Mouse (Mus musculus) limb, embryonic 12.5 days (tissue): ENCODE results near the gene Ugt1a8. TPM values are rescaled to one million over a fixed set of nuclear protein-coding genes. Genes with fewer than 3 reads are reported as not detected.

ENCODE experiments used
- ATAC-seq: fragments of 200-750 bp; cut with Nextera tagmentation; 2 replicates; pipeline ENCODE4 v1.8.0; 2017; ENCODE audit warnings: low read depth, moderate TSS enrichment; ENCODE audit not compliant: insufficient number of reproducible peaks, insufficient read depth, low FRiP score, low TSS enrichment
- H3K27ac ChIP-seq: fragments of 300-500 bp; sonication (generic); 2 replicates; pipeline ENCODE4 v1.5.1; 2016; ENCODE audit warnings: mild to moderate bottlenecking, moderate library complexity
- H3K27me3 ChIP-seq: fragments of 300-500 bp; sonication (generic); 2 replicates; pipeline ENCODE4 v1.6.1; 2016; ENCODE audit warnings: mild to moderate bottlenecking, moderate library complexity
- H3K36me3 ChIP-seq: fragments of 300-500 bp; sonication (generic); 2 replicates; pipeline ENCODE4 v1.6.1; 2016; ENCODE audit warnings: mild to moderate bottlenecking, moderate library complexity
- H3K4me1 ChIP-seq: fragments of 300-500 bp; sonication (generic); replicated peaks from 2 replicates; pipeline ENCODE4 v1.6.1; 2016
- H3K4me2 ChIP-seq: fragments of 300-500 bp; sonication (generic); 2 replicates; pipeline ENCODE4 v1.6.1; 2016; ENCODE audit warnings: mild to moderate bottlenecking, moderate library complexity
- H3K4me3 ChIP-seq: fragments of 300-500 bp; sonication (generic); replicated peaks from 2 replicates; pipeline ENCODE4 v1.5.1; 2016; ENCODE audit warnings: mild to moderate bottlenecking
- H3K9ac ChIP-seq: fragments of 300-500 bp; sonication (generic); replicated peaks from 2 replicates; pipeline ENCODE4 v1.6.1; 2016; ENCODE audit warnings: mild to moderate bottlenecking, moderate library complexity
- H3K9me3 ChIP-seq: fragments of 300-500 bp; sonication (generic); 2 replicates; pipeline ENCODE4 v1.6.1; 2016; ENCODE audit warnings: mild to moderate bottlenecking, moderate library complexity
- WGBS: fragments of 180-500 bp; shearing (Covaris S2); methylation state at CpG from one replicate; pipeline ENCODE4 v1.1.7; 2016; 5-methylcytosine and 5-hydroxymethylcytosine counted together
- polyA plus RNA-seq: library from polyadenylated mRNA; unstranded; fragments of >200 nt; fragmentation: Nextera tagmentation; extraction: Ambion mirVana; gene quantifications from 2 replicates; pipeline ENCODE4 v1.2.1, GENCODE M21; 2016

Ugt1a8 gene
- polyA plus RNA-seq, 1 experiment from 2014 or later, result not detected

- H3K27me3 ChIP-seq, result no peaks in the 10 kb centered on the region
- H3K27ac ChIP-seq, result no peak overlapping the region
- H3K4me1 ChIP-seq, result no peaks in the 10 kb centered on the region
- ATAC-seq, result no peak
- WGBS, result 77% methylated on average over 6 of the region's 6 CpGs
- H3K36me3 ChIP-seq, result no peaks in the 10 kb centered on the region
- no peak overlapping the region for H3K4me3 ChIP-seq
- H3K9ac ChIP-seq, result no peak overlapping the region
- H3K4me2 ChIP-seq, result no peak overlapping the region
- peaks cover 94% of the 10 kb centered on the region for H3K9me3 ChIP-seq
These were observed 158.3 kb downstream of the Ugt1a8 start for GRCm38 (mm10) chr1:88245881-88246280.

DNA sequence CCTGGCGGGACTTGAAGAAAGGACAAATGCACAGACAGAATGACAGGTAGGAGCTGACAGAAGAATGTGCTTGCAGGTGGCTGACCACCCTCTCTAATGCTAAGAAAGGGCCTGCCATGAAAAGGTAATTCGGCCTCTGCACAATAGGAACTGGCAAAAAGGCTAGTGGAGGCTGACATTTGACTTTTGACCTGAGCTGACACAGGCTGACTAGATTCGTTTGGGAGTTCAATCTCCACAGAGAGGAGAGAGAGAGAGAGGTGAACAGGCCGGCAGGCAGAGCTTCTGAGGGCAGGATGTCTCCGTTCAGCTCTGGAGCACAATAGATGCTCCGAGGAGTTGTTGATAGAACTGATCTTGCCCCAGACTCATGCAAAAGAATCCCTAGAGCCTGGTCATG is 158.8 kb downstream of the Ugt1a8 start:
- Histone ChIP-seq H3K27me3 (no peaks in the 10 kb centered on the region), H3K36me3 (no peaks in the 10 kb centered on the region), H3K9me3 (peaks cover 94% of the 10 kb centered on the region), H3K9ac (no peak overlapping the region), H3K27ac (no peak overlapping the region), H3K4me2 (no peak overlapping the region), H3K4me1 (no peaks in the 10 kb centered on the region), H3K4me3 (no peak overlapping the region)
- WGBS, result 53% methylated on average over 6 of the region's 6 CpGs
- no peak for ATAC-seq

GRCm38 (mm10) chr1:88247660-88248059 is 160.0 kb downstream of the Ugt1a8 start:
- no peak for ATAC-seq
- no peaks in the 10 kb centered on the region for H3K4me1 ChIP-seq

DNA sequence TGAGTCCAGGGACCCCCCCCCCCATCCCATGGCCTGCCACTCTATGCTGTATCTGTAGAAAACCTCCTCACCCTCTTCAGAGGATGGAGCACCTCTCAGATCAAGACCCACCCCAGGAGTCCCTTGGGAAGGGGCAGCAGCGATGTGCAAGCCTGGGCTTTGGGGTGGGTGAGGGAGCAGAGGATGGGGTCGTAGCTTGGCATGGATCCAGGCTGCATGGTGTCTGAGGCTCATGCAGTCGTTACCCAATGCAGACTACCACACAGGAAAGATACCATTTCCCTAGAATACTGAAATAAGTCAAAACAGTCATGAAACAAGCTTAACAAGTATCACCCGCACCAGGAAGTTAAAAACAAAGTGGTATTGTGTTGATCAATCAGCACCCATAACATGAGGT is 161.0 kb downstream of the Ugt1a8 start:
- no peak for ATAC-seq

More at GRCm38 (mm10) chr1:88247660-88248059, 160.0 kb downstream of the Ugt1a8 start:
- H3K4me3 ChIP-seq, result no peak overlapping the region
- H3K9me3 ChIP-seq, result peaks cover 96% of the 10 kb centered on the region
- H3K27ac ChIP-seq, result no peak overlapping the region
- no peak overlapping the region for H3K9ac ChIP-seq
- no peak overlapping the region for H3K4me2 ChIP-seq
- 58% methylated on average over 2 of the region's 2 CpGs for WGBS
- no peaks in the 10 kb centered on the region for H3K36me3 ChIP-seq
- no peaks in the 10 kb centered on the region for H3K27me3 ChIP-seq

DNA sequence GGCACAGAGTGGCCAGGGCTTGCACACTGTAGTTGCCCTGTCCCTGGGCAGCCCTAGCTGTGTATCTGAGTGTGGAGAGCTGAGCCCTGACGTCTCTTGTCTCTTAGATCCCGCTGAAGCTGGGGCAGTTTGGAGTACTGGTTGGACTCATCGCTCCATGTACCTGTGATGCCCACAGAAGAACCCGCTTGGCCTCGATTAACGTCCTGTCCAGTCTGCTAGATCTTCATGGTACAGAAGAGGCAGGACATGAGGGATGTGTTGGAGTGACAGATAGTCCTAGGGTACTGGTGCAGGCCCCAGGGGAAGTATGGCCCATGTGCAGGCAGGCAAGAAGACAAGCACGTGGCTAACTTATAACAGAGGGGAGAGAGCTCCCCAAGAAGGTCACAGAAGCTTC is 162.0 kb downstream of the Ugt1a8 start:
- no peaks in the 10 kb centered on the region for H3K4me1 ChIP-seq
- peaks cover 96% of the 10 kb centered on the region for H3K9me3 ChIP-seq
- no peak overlapping the region for H3K27ac ChIP-seq
- no peak overlapping the region for H3K4me2 ChIP-seq
- WGBS, result 75% methylated on average over 7 of the region's 7 CpGs
- no peaks in the 10 kb centered on the region for H3K36me3 ChIP-seq
- H3K27me3 ChIP-seq, result no peaks in the 10 kb centered on the region
- no peak overlapping the region for H3K4me3 ChIP-seq
- ATAC-seq, result no peak
- H3K9ac ChIP-seq, result no peak overlapping the region

More for the DNA sequence above, 161.0 kb downstream of the Ugt1a8 start:
- no peak overlapping the region for H3K9ac ChIP-seq
- H3K4me3 ChIP-seq, result no peak overlapping the region
- no peak overlapping the region for H3K4me2 ChIP-seq
- no peaks in the 10 kb centered on the region for H3K36me3 ChIP-seq
- WGBS, result 73% methylated on average over 4 of the region's 4 CpGs
- no peak overlapping the region for H3K27ac ChIP-seq
- H3K9me3 ChIP-seq, result peaks cover 96% of the 10 kb centered on the region
- H3K4me1 ChIP-seq, result no peaks in the 10 kb centered on the region
- H3K27me3 ChIP-seq, result no peaks in the 10 kb centered on the region

DNA sequence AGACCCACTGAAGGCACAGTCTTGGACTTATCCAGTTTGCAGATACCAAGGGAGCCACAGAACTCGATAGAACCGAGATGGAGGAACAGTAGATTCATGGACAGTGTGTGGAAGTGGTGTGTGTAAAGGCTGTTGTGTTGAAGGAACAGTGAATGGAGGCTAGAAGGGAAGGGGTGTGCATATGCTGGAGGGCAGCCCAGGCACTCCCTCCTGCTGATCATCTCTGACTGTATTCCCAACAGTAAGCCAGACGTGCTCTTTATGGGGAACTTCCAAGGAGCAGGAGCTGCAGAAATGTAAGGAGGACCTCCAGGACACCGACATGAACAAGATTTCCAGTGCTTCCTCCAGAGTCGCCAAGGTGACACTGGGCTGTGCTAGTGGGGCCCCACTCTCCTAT is 162.4 kb downstream of the Ugt1a8 start:
- no peak for ATAC-seq
- H3K27me3 ChIP-seq, result no peaks in the 10 kb centered on the region
- no peak overlapping the region for H3K9ac ChIP-seq
- no peak overlapping the region for H3K4me3 ChIP-seq
- H3K27ac ChIP-seq, result no peak overlapping the region
- H3K36me3 ChIP-seq, result no peaks in the 10 kb centered on the region
- H3K4me2 ChIP-seq, result no peak overlapping the region
- 81% methylated on average over 5 of the region's 5 CpGs for WGBS
- H3K9me3 ChIP-seq, result peaks cover 96% of the 10 kb centered on the region
- H3K4me1 ChIP-seq, result no peaks in the 10 kb centered on the region

DNA sequence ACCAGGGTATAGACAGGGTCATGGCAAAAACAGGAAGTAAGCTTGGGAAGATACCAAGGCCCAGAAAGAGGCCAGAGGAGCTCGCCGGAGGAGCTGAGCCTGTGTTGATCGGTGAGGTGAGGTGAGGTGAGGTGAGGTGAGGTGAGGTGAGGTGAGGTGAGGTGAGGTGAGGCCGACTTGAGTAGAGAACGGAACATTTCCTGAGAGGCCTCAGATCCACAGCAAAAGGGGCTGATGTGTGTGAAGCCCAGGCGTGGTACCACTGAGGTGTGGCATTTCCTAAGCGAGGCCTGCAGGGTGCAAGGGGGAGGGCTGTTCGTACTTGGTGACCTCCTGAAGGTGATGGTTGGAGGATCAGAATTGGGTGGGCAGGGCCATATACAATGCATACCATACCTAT is 165.5 kb downstream of the Ugt1a8 start:
- H3K27ac ChIP-seq, result no peak overlapping the region
- no peaks in the 10 kb centered on the region for H3K4me1 ChIP-seq
- no peak overlapping the region for H3K4me2 ChIP-seq
- H3K36me3 ChIP-seq, result no peaks in the 10 kb centered on the region
- H3K9me3 ChIP-seq, result peaks cover 96% of the 10 kb centered on the region
- ATAC-seq, result no peak
- 74% methylated on average over 8 of the region's 8 CpGs for WGBS
- H3K9ac ChIP-seq, result no peak overlapping the region
- no peaks in the 10 kb centered on the region for H3K27me3 ChIP-seq
- H3K4me3 ChIP-seq, result no peak overlapping the region

DNA sequence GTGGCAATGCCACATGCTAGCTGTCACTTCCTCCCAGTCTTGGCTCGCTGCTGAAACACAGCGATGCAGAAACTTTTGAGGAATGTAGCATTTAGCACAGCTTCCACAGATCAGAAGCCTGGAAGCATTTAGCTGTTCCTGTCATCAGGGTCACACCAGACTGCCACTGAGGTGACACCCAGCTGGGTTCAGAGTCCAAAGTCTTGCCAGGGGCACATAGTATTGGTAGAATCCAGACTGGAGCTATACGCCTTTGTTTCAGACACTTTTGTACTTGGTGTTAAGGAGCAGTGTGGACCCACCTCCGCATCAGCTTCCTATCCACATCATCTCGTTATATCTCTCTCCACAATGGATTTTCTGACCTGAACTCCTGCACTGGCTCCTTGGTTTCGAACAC is 165.9 kb downstream of the Ugt1a8 start:
- H3K4me3 ChIP-seq, result no peak overlapping the region
- H3K36me3 ChIP-seq, result no peaks in the 10 kb centered on the region
- H3K9me3 ChIP-seq, result peaks cover 94% of the 10 kb centered on the region
- no peak for ATAC-seq
- no peaks in the 10 kb centered on the region for H3K27me3 ChIP-seq
- no peak overlapping the region for H3K9ac ChIP-seq
- H3K27ac ChIP-seq, result no peak overlapping the region
- 71% methylated on average over 6 of the region's 6 CpGs for WGBS
- H3K4me2 ChIP-seq, result no peak overlapping the region
- H3K4me1 ChIP-seq, result no peaks in the 10 kb centered on the region

GRCm38 (mm10) chr1:88254793-88255465 is 167.3 kb downstream of the Ugt1a8 start:
- peaks cover 88% of the 10 kb centered on the region for H3K9me3 ChIP-seq
- WGBS, result 86% methylated on average over 12 of the region's 12 CpGs
- peaks cover 8% of the 10 kb centered on the region for H3K36me3 ChIP-seq
- no peak overlapping the region for H3K4me3 ChIP-seq
- H3K4me1 ChIP-seq, result no peaks in the 10 kb centered on the region
- no peak overlapping the region for H3K4me2 ChIP-seq
- ATAC-seq, result no peak
- no peak overlapping the region for H3K9ac ChIP-seq
- H3K27ac ChIP-seq, result no peak overlapping the region
- no peaks in the 10 kb centered on the region for H3K27me3 ChIP-seq

DNA sequence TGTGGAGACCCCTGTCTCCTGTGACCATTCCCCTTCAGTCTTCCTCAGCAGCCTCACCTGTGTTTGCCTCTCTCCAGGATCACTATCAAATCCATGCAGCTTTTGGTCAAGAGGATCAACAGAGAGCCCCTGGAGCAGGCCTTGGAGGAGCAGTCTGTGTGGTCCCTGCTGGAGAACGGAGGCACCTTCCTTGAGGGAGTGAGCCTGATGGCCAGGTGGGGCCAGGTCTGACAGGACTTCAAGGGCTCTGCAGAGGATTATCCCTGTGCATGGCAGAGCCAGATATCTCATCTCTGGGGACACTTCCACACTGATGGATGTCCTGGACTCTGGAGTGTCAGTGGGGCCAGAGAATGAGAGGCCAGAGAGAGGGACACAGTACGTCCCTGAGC is 167.8 kb downstream of the Ugt1a8 start:
- Histone ChIP-seq H3K36me3 (peaks cover 14% of the 10 kb centered on the region), H3K4me2 (no peak overlapping the region), H3K4me1 (0 out of 2 replicates have a peak, but pooled peaks cover 2% of the 10 kb centered on the region), H3K4me3 (no peak overlapping the region), H3K27ac (no peak overlapping the region), H3K9ac (no peak overlapping the region), H3K27me3 (no peaks in the 10 kb centered on the region), H3K9me3 (peaks cover 86% of the 10 kb centered on the region)
- ATAC-seq, result no peak
- 53% methylated on average over 2 of the region's 2 CpGs for WGBS

DNA sequence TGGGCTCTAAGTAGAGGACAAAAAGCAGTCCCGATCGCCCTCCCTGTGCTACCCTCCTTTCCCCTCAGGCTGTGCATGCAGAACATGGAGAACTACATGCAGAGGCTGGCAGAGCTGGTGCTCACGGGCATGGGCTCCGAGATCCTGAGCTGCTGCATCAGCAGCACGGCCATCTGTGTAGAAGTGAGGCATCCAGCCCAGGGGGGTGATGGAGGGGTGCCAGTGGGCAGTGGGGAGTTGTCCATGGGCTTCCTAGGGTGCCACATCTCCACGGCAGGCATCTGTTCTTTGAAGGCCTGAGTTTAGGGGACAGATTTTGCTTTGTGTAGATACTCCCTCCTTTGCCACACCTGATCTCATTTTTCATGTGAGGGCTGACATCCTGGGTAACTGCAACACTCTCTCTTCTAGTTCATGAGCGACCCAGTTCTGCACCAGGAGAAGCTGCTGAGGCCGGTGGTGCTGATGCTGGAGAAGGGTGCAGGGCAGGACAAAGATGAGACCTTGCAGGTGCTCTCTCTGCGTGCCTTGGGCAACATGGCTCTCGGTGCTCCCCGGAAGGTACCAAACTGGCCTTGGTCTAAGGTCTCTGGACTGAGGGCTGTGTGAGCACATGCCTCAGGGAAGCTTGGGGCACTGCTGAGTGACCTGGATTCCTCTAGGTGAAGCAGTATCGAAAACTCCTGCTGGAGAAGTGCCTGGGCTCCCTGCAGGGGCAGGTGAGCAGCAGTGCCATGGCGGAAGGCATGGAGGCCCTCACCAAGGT is 168.6 kb downstream of the Ugt1a8 start:
- Histone ChIP-seq H3K9me3 (peaks cover 85% of the 10 kb centered on the region), H3K4me2 (no peak overlapping the region)
- 80% methylated on average over 13 of the region's 13 CpGs for WGBS

More for the DNA sequence above, 168.6 kb downstream of the Ugt1a8 start:
- Histone ChIP-seq H3K27me3 (no peaks in the 10 kb centered on the region), H3K36me3 (peaks cover 21% of the 10 kb centered on the region), H3K4me1 (0 out of 2 replicates have a peak, but pooled peaks cover 2% of the 10 kb centered on the region), H3K4me3 (no peak overlapping the region), H3K9ac (no peak overlapping the region), H3K27ac (no peak overlapping the region)
- no peak for ATAC-seq
